Mouse (Mus musculus): Measurements from ENCODE around the gene Rft1. TPM values are rescaled to one million over a fixed set of nuclear protein-coding genes. Genes with fewer than 3 reads are reported as not detected.
"Not testable (repeated sequence)": the region's sequence is repeated elsewhere in the genome, so short reads cannot be mapped to it uniquely, and the experiment has no call there.

Rft1 gene
- polyA plus RNA-seq, 1 experiment from 2014 or later: 7.0 TPM

- Histone ChIP-seq H3K27me3 (ENCODE audit: insufficient read depth, low read length) (peaks cover 4% of the 10 kb centered on the region; the same call in 1 of the 2 replicates), H3K27ac (ENCODE audit: low read depth) (no peak overlapping the region), H3K9me3 (ENCODE audit: low read length) (no peaks in the 10 kb centered on the region), H3K9ac (replicated peaks) (no peak overlapping the region), H3K4me2 (ENCODE audit: low read depth, low read length) (no peak overlapping the region), H3K4me1 (ENCODE audit: insufficient read depth) (peaks cover 12% of the 10 kb centered on the region), H3K4me3 (ENCODE audit: low read depth, low read length) (no peak overlapping the region), H3K36me3 (replicated peaks; ENCODE audit: insufficient read depth, low read length) (no peaks in the 10 kb centered on the region)
- DNase-seq (no peak), ATAC-seq (no peak)
- WGBS (ENCODE audit: insufficient replicate concordance): 66% methylated on average over 1 of the region's 1 CpGs
- TF ChIP-seq EP300 (IDR thresholded peaks at IDR 0.05; ENCODE audit: low read depth): no peak
- no peak for TF ChIP-seq CTCF (IDR thresholded peaks at IDR 0.05; ENCODE audit: low read depth)
Measured at GRCm38 (mm10) chr14:30713769-30714168, 59.6 kb downstream of the Rft1 start.

- H3K4me3 ChIP-seq (ENCODE audit: low read depth, low read length): peak within 1 kb of the TSS; percentile 64
- peak within 1 kb of the TSS; percentile 95 for H3K4me2 ChIP-seq (ENCODE audit: low read depth, low read length)
- TF ChIP-seq CTCF (IDR thresholded peaks at IDR 0.05; ENCODE audit: low read depth) (no peak), EP300 (IDR thresholded peaks at IDR 0.05; ENCODE audit: low read depth) (no peak)
- ATAC-seq: peak; percentile 40
- H3K4me1 ChIP-seq (ENCODE audit: insufficient read depth): peaks cover 17% of the 10 kb centered on the region
- H3K9me3 ChIP-seq (ENCODE audit: low read length): no peaks in the 10 kb centered on the region
- H3K27ac ChIP-seq (ENCODE audit: low read depth): peak within 1 kb of the TSS; percentile 89
- WGBS (ENCODE audit: insufficient replicate concordance): 3% methylated on average over 70 of the region's 87 CpGs
- H3K9ac ChIP-seq (replicated peaks): peak within 1 kb of the TSS; percentile 96
- H3K27me3 ChIP-seq (ENCODE audit: insufficient read depth, low read length): peaks cover 4% of the 10 kb centered on the region; the same call in 1 of the 2 replicates
- H3K36me3 ChIP-seq (replicated peaks; ENCODE audit: insufficient read depth, low read length): no peaks in the 10 kb centered on the region
- peak; percentile 83 for DNase-seq
Measured at GRCm38 (mm10) chr14:30714799-30715617, 60.8 kb downstream of the Rft1 start, which contains the start of gene Sfmbt1. TSS of gene Sfmbt1 (plus strand) at chr14:30714849.

- 1% methylated on average over 45 of the region's 68 CpGs for WGBS (ENCODE audit: insufficient replicate concordance)
- no peaks in the 10 kb centered on the region for H3K36me3 ChIP-seq (replicated peaks; ENCODE audit: insufficient read depth, low read length)
- H3K9me3 ChIP-seq (ENCODE audit: low read length): no peaks in the 10 kb centered on the region
- peak overlapping the region; percentile 89 for H3K27ac ChIP-seq (ENCODE audit: low read depth)
- peaks cover 17% of the 10 kb centered on the region for H3K4me1 ChIP-seq (ENCODE audit: insufficient read depth)
- ATAC-seq (peak; percentile 78), DNase-seq (peak; percentile 72)
- H3K4me2 ChIP-seq (ENCODE audit: low read depth, low read length): peak overlapping the region; percentile 95
- peak overlapping the region; percentile 96 for H3K9ac ChIP-seq (replicated peaks)
- peaks cover 4% of the 10 kb centered on the region; the same call in 1 of the 2 replicates for H3K27me3 ChIP-seq (ENCODE audit: insufficient read depth, low read length)
- TF ChIP-seq EP300 (IDR thresholded peaks at IDR 0.05; ENCODE audit: low read depth): no peak
- no peak for TF ChIP-seq CTCF (IDR thresholded peaks at IDR 0.05; ENCODE audit: low read depth)
- H3K4me3 ChIP-seq (ENCODE audit: low read depth, low read length): peak overlapping the region; percentile 64
Measured at GRCm38 (mm10) chr14:30715618-30716050, 61.5 kb downstream of the Rft1 start.

- peak; percentile 61 for ATAC-seq
- Histone ChIP-seq H3K9me3 (ENCODE audit: low read length) (no peaks in the 10 kb centered on the region), H3K27ac (ENCODE audit: low read depth) (peak overlapping the region; percentile 89), H3K9ac (replicated peaks) (peak overlapping the region; percentile 96), H3K27me3 (ENCODE audit: insufficient read depth, low read length) (peaks cover 4% of the 10 kb centered on the region; the same call in 1 of the 2 replicates), H3K4me1 (ENCODE audit: insufficient read depth) (peaks cover 17% of the 10 kb centered on the region), H3K36me3 (replicated peaks; ENCODE audit: insufficient read depth, low read length) (no peaks in the 10 kb centered on the region), H3K4me3 (ENCODE audit: low read depth, low read length) (peak overlapping the region; percentile 64), H3K4me2 (ENCODE audit: low read depth, low read length) (peak overlapping the region; percentile 95)
- WGBS (ENCODE audit: insufficient replicate concordance): under 1% methylated on average over 49 of the region's 106 CpGs
- no peak for TF ChIP-seq EP300 (IDR thresholded peaks at IDR 0.05; ENCODE audit: low read depth)
- no peak for TF ChIP-seq CTCF (IDR thresholded peaks at IDR 0.05; ENCODE audit: low read depth)
- peak; percentile 75 for DNase-seq
Measured at GRCm38 (mm10) chr14:30716051-30716952, 62.1 kb downstream of the Rft1 start.

- Histone ChIP-seq H3K27ac (ENCODE audit: low read depth) (peak overlapping the region; percentile 89), H3K9me3 (ENCODE audit: low read length) (no peaks in the 10 kb centered on the region), H3K36me3 (replicated peaks; ENCODE audit: insufficient read depth, low read length) (no peaks in the 10 kb centered on the region), H3K4me3 (ENCODE audit: low read depth, low read length) (peak overlapping the region; percentile 64), H3K27me3 (ENCODE audit: insufficient read depth, low read length) (peaks cover 4% of the 10 kb centered on the region; the same call in 1 of the 2 replicates), H3K9ac (replicated peaks) (peak overlapping the region; percentile 96), H3K4me1 (ENCODE audit: insufficient read depth) (peaks cover 17% of the 10 kb centered on the region), H3K4me2 (ENCODE audit: low read depth, low read length) (peak overlapping the region; percentile 95)
- TF ChIP-seq EP300 (IDR thresholded peaks at IDR 0.05; ENCODE audit: low read depth) (no peak), CTCF (IDR thresholded peaks at IDR 0.05; ENCODE audit: low read depth) (no peak)
- 4% methylated on average over 7 of the region's 7 CpGs for WGBS (ENCODE audit: insufficient replicate concordance)
- ATAC-seq: peak; percentile 66
- peak; percentile 31 for DNase-seq
Measured at GRCm38 (mm10) chr14:30716953-30717285, 62.8 kb downstream of the Rft1 start.

GRCm38 (mm10) chr14:30718696-30719095 is 64.5 kb downstream of the Rft1 start:
- 59% methylated on average over 1 of the region's 1 CpGs for WGBS (ENCODE audit: insufficient replicate concordance)
- ATAC-seq; H3K9me3 ChIP-seq (ENCODE audit: low read length); H3K27me3 ChIP-seq (ENCODE audit: insufficient read depth, low read length); H3K9ac ChIP-seq (replicated peaks); H3K4me3 ChIP-seq (ENCODE audit: low read depth, low read length); H3K4me2 ChIP-seq (ENCODE audit: low read depth, low read length); H3K36me3 ChIP-seq (replicated peaks; ENCODE audit: insufficient read depth, low read length); DNase-seq; H3K27ac ChIP-seq (ENCODE audit: low read depth): not testable (repeated sequence)
- H3K4me1 ChIP-seq (ENCODE audit: insufficient read depth): peaks cover 17% of the 10 kb centered on the region
